Mouse (Mus musculus) brain, embryonic 14.5 days (tissue): Measurements from ENCODE around the gene Dmgdh.

Experiments
- CTCF ChIP-seq: fragments of 200-500 bp; IDR thresholded peaks from 2 replicates; pipeline ENCODE4 v1.5.1; 2012; ENCODE audit warnings: inconsistent platforms, mild to moderate bottlenecking, moderate library complexity, borderline replicate concordance; ENCODE audit not compliant: insufficient read depth, insufficient read length; ENCODE audit errors: extremely low read depth
- POLR2A ChIP-seq: fragments of 200-500 bp; IDR thresholded peaks from 2 replicates; pipeline ENCODE4 v1.6.1; 2012; ENCODE audit warnings: mild to moderate bottlenecking, inconsistent platforms, borderline replicate concordance; ENCODE audit not compliant: poor library complexity, insufficient read depth, insufficient read length, severe bottlenecking; ENCODE audit errors: extremely low read depth

GRCm38 (mm10) chr13:93797011-93797600 is 122.9 kb downstream of the Dmgdh start:
- TF ChIP-seq CTCF (no peak), POLR2A (no peak)
